Mouse (Mus musculus) hindbrain, embryonic 15.5 days (tissue): ENCODE data around the gene E130114P18Rik. TPM values are rescaled to one million over a fixed set of nuclear protein-coding genes. Genes with fewer than 3 reads are reported as not detected.
A peak's percentile ranks its signal among the peaks of the same experiment; 100 is the strongest.

Source experiments
- ATAC-seq: fragments of 200-750 bp; cut with Nextera tagmentation; 2 replicates; pipeline ENCODE4 v1.8.0; 2017; ENCODE audit warnings: low read depth, moderate number of reproducible peaks, moderate TSS enrichment; ENCODE audit not compliant: low FRiP score
- H3K27ac ChIP-seq: fragments of 300-500 bp; sonication (generic); replicated peaks from 2 replicates; pipeline ENCODE4 v1.5.1; 2015; ENCODE audit warnings: mild to moderate bottlenecking, inconsistent platforms
- H3K27me3 ChIP-seq: fragments of 300-500 bp; sonication (generic); 2 replicates; pipeline ENCODE4 v1.6.1; 2015; ENCODE audit warnings: control low read depth, inconsistent platforms
- H3K36me3 ChIP-seq: fragments of 300-500 bp; sonication (generic); 2 replicates; pipeline ENCODE4 v1.6.1; 2015; ENCODE audit warnings: control low read depth, inconsistent platforms
- H3K4me1 ChIP-seq: fragments of 300-500 bp; sonication (generic); replicated peaks from 2 replicates; pipeline ENCODE4 v1.6.1; 2015; ENCODE audit warnings: control low read depth, inconsistent platforms
- H3K4me2 ChIP-seq: fragments of 300-500 bp; sonication (generic); 2 replicates; pipeline ENCODE4 v1.6.1; 2015; ENCODE audit warnings: moderate library complexity, mild to moderate bottlenecking, inconsistent platforms
- H3K4me3 ChIP-seq: fragments of 300-500 bp; sonication (generic); 2 replicates; pipeline ENCODE4 v1.5.1; 2015; ENCODE audit warnings: mild to moderate bottlenecking, inconsistent platforms
- H3K9ac ChIP-seq: fragments of 300-500 bp; sonication (generic); 2 replicates; pipeline ENCODE4 v1.6.1; 2015; ENCODE audit warnings: inconsistent platforms
- H3K9me3 ChIP-seq: fragments of 300-500 bp; sonication (generic); 2 replicates; pipeline ENCODE4 v1.6.1; 2016; ENCODE audit warnings: control low read depth, inconsistent platforms
- WGBS: fragments of 180-500 bp; shearing (Covaris S2); methylation state at CpG from one replicate; pipeline ENCODE4 v1.1.7; 2015; 5-methylcytosine and 5-hydroxymethylcytosine counted together
- polyA plus RNA-seq: library from polyadenylated mRNA; unstranded; fragments of >200 nt; fragmentation: Nextera tagmentation; extraction: Ambion mirVana; gene quantifications from 2 replicates; pipeline ENCODE4 v1.2.1, GENCODE M21; 2015

Gene E130114P18Rik
- polyA plus RNA-seq, 1 experiment from 2014 or later = 23.1 TPM

- no peak overlapping the region for H3K4me3 ChIP-seq
- H3K9me3 ChIP-seq = no peaks in the 10 kb centered on the region
- ATAC-seq = no peak
- no peaks in the 10 kb centered on the region for H3K27me3 ChIP-seq
- no peaks in the 10 kb centered on the region for H3K36me3 ChIP-seq
- no peak overlapping the region for H3K9ac ChIP-seq
- WGBS = 33% methylated on average over 2 of the region's 2 CpGs
- H3K4me1 ChIP-seq = peaks cover 34% of the 10 kb centered on the region
- H3K27ac ChIP-seq = peak overlapping the region; percentile 79
- H3K4me2 ChIP-seq = no peak overlapping the region
These were observed 129.5 kb downstream of the E130114P18Rik start for GRCm38 (mm10) chr4:97648436-97648707.

- no peak overlapping the region for H3K4me2 ChIP-seq
- 44% methylated on average over 15 of the region's 15 CpGs for WGBS
These were observed 130.0 kb downstream of the E130114P18Rik start for GRCm38 (mm10) chr4:97647700-97648435.

GRCm38 (mm10) chr4:97647236-97647635, 130.6 kb downstream of the E130114P18Rik start:
- Histone ChIP-seq H3K27me3 (no peaks in the 10 kb centered on the region), H3K27ac (peak overlapping the region; percentile 79), H3K4me2 (no peak overlapping the region), H3K4me1 (peaks cover 34% of the 10 kb centered on the region), H3K9me3 (no peaks in the 10 kb centered on the region), H3K4me3 (no peak overlapping the region), H3K9ac (no peak overlapping the region), H3K36me3 (no peaks in the 10 kb centered on the region)
- ATAC-seq = no peak
- 57% methylated on average over 4 of the region's 4 CpGs for WGBS

More at GRCm38 (mm10) chr4:97647700-97648435, 130.0 kb downstream of the E130114P18Rik start:
- H3K4me1 ChIP-seq = peaks cover 34% of the 10 kb centered on the region
- H3K27me3 ChIP-seq = no peaks in the 10 kb centered on the region
- peak overlapping the region; percentile 79 for H3K27ac ChIP-seq
- peak; percentile 65 for ATAC-seq
- H3K36me3 ChIP-seq = no peaks in the 10 kb centered on the region
- no peaks in the 10 kb centered on the region for H3K9me3 ChIP-seq
- H3K9ac ChIP-seq = no peak overlapping the region
- H3K4me3 ChIP-seq = no peak overlapping the region

- WGBS = 88% methylated on average over 3 of the region's 3 CpGs
- H3K9ac ChIP-seq = no peak overlapping the region
- H3K4me2 ChIP-seq = no peak overlapping the region
- no peaks in the 10 kb centered on the region for H3K27me3 ChIP-seq
- H3K36me3 ChIP-seq = no peaks in the 10 kb centered on the region
- peaks cover 4% of the 10 kb centered on the region; the same call in 1 of the 2 replicates for H3K4me1 ChIP-seq
- H3K27ac ChIP-seq = no peak overlapping the region
- ATAC-seq = no peak
- H3K9me3 ChIP-seq = no peaks in the 10 kb centered on the region
- no peak overlapping the region for H3K4me3 ChIP-seq
These were observed 137.5 kb downstream of the E130114P18Rik start for GRCm38 (mm10) chr4:97640385-97640784.

- 93% methylated on average over 1 of the region's 1 CpGs for WGBS
- no peak overlapping the region for H3K4me3 ChIP-seq
- no peak overlapping the region for H3K4me2 ChIP-seq
- H3K27me3 ChIP-seq = no peaks in the 10 kb centered on the region
- H3K9ac ChIP-seq = no peak overlapping the region
- H3K4me1 ChIP-seq = peaks cover 8% of the 10 kb centered on the region; the same call in 1 of the 2 replicates
- no peak overlapping the region for H3K27ac ChIP-seq
- no peak for ATAC-seq
- no peaks in the 10 kb centered on the region for H3K36me3 ChIP-seq
- no peaks in the 10 kb centered on the region for H3K9me3 ChIP-seq
These were observed 141.3 kb downstream of the E130114P18Rik start for GRCm38 (mm10) chr4:97636569-97636968.

GRCm38 (mm10) chr4:97635757-97636292, 142.1 kb downstream of the E130114P18Rik start:
- no peak overlapping the region for H3K9ac ChIP-seq
- no peaks in the 10 kb centered on the region for H3K9me3 ChIP-seq
- no peaks in the 10 kb centered on the region for H3K36me3 ChIP-seq
- no peak overlapping the region for H3K4me3 ChIP-seq
- 0 out of 2 replicates have a peak, but pooled peaks have one; percentile 52 for ATAC-seq
- H3K4me2 ChIP-seq = no peak overlapping the region
- H3K27me3 ChIP-seq = no peaks in the 10 kb centered on the region
- H3K4me1 ChIP-seq = peaks cover 8% of the 10 kb centered on the region; the same call in 1 of the 2 replicates
- peak overlapping the region; percentile 51; the same call in 1 of the 2 replicates for H3K27ac ChIP-seq
- 39% methylated on average over 1 of the region's 1 CpGs for WGBS

- no peaks in the 10 kb centered on the region for H3K27me3 ChIP-seq
- no peaks in the 10 kb centered on the region for H3K36me3 ChIP-seq
- no peak overlapping the region for H3K4me2 ChIP-seq
- ATAC-seq = peak; percentile 72
- H3K9me3 ChIP-seq = no peaks in the 10 kb centered on the region
- no peak overlapping the region for H3K4me3 ChIP-seq
- H3K4me1 ChIP-seq = peaks cover 8% of the 10 kb centered on the region; the same call in 1 of the 2 replicates
- WGBS = 16% methylated on average over 6 of the region's 6 CpGs
- 0 out of 2 replicates have a peak overlapping the region, but pooled peaks have one; percentile 51 for H3K27ac ChIP-seq
- no peak overlapping the region for H3K9ac ChIP-seq
These were observed 142.6 kb downstream of the E130114P18Rik start for GRCm38 (mm10) chr4:97635296-97635755.

- H3K4me1 ChIP-seq = peaks cover 29% of the 10 kb centered on the region
- WGBS = 33% methylated on average over 14 of the region's 14 CpGs
- H3K9me3 ChIP-seq = no peaks in the 10 kb centered on the region
- H3K27ac ChIP-seq = peak overlapping the region; percentile 25; the same call in 1 of the 2 replicates
- H3K4me2 ChIP-seq = no peak overlapping the region
- H3K36me3 ChIP-seq = no peaks in the 10 kb centered on the region
- peak; percentile 63 for ATAC-seq
- no peak overlapping the region for H3K9ac ChIP-seq
- H3K4me3 ChIP-seq = no peak overlapping the region
- H3K27me3 ChIP-seq = no peaks in the 10 kb centered on the region
These were observed 148.8 kb downstream of the E130114P18Rik start for GRCm38 (mm10) chr4:97628881-97629605.

- Histone ChIP-seq H3K4me3 (no peak overlapping the region), H3K4me2 (no peak overlapping the region), H3K9ac (no peak overlapping the region), H3K9me3 (no peaks in the 10 kb centered on the region), H3K27ac (peak overlapping the region; percentile 48; the same call in 1 of the 2 replicates), H3K36me3 (no peaks in the 10 kb centered on the region), H3K4me1 (peaks cover 29% of the 10 kb centered on the region), H3K27me3 (no peaks in the 10 kb centered on the region)
- 26% methylated on average over 16 of the region's 16 CpGs for whole genome bisulfite sequencing
- peak; percentile 68 for ATAC-seq
These were observed 151.7 kb downstream of the E130114P18Rik start for GRCm38 (mm10) chr4:97626002-97626720.

- Histone ChIP-seq H3K9ac (no peak overlapping the region), H3K4me1 (peaks cover 27% of the 10 kb centered on the region), H3K27ac (no peak overlapping the region), H3K27me3 (no peaks in the 10 kb centered on the region), H3K4me3 (no peak overlapping the region), H3K36me3 (no peaks in the 10 kb centered on the region), H3K9me3 (no peaks in the 10 kb centered on the region), H3K4me2 (no peak overlapping the region)
- no peak for ATAC-seq
- 79% methylated on average over 5 of the region's 5 CpGs for WGBS
These were observed 154.7 kb downstream of the E130114P18Rik start for GRCm38 (mm10) chr4:97623165-97623564.

GRCm38 (mm10) chr4:97621731-97622130, 156.1 kb downstream of the E130114P18Rik start:
- Histone ChIP-seq H3K4me2 (no peak overlapping the region), H3K36me3 (no peaks in the 10 kb centered on the region), H3K4me3 (no peak overlapping the region), H3K9me3 (no peaks in the 10 kb centered on the region), H3K27ac (no peak overlapping the region), H3K4me1 (peaks cover 24% of the 10 kb centered on the region), H3K9ac (no peak overlapping the region), H3K27me3 (no peaks in the 10 kb centered on the region)
- ATAC-seq = no peak
- 62% methylated on average over 4 of the region's 4 CpGs for WGBS
